Mouse (Mus musculus) c-Kit-positive CD71-positive TER-119-positive erythroid progenitor cells, embryonic 14.5 days (primary cell): ENCODE data around the gene Uprt.

Source experiments
- DNase-seq: peaks from one replicate; pipeline ENCODE4 v3.0.0-alpha.2; 2013; ENCODE audit warnings: low spot score

Uprt gene

GRCm38 (mm10) chrX:104482572-104483443 lies at the start of gene Uprt:
Gene Uprt, plus strand, starts transcription at chrX:104482818.
- peak; percentile 61 for DNase-seq

- DNase-seq = no peak
Measured at GRCm38 (mm10) chrX:104433456-104433855, 49.2 kb upstream of the Uprt start.

GRCm38 (mm10) chrX:104452433-104452832 lies 30.2 kb upstream of the Uprt start:
- DNase-seq = no peak

GRCm38 (mm10) chrX:104461755-104462154 lies 20.9 kb upstream of the Uprt start:
- DNase-seq = no peak

GRCm38 (mm10) chrX:104464376-104464775 lies 18.2 kb upstream of the Uprt start:
- no peak for DNase-seq

GRCm38 (mm10) chrX:104478041-104478440 lies 4.6 kb upstream of the Uprt start:
- no peak for DNase-seq

DNA sequence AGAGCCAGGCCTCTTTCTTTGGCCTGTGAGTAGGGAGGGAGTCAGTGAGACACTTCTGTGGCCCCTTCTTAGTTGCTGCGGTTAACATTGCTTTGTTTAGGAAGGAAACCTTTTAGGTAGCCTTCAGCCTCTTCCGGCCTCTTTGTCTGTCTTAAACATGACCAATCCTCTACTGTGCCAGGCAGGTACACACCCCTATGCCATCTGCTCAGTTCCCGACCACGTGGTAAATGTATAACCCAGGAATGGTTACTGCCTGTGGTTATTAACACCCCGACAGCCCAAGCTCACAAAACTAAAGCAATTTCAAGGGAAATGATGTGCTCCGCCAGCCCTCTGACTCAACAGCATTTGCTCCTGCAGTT lies 808 bp downstream of the Uprt start:
- DNase-seq = peak; percentile 25

GRCm38 (mm10) chrX:104485596-104485995 lies 3.0 kb downstream of the Uprt start:
- no peak for DNase-seq

- DNase-seq = no peak
Measured at GRCm38 (mm10) chrX:104488036-104488435, 5.4 kb downstream of the Uprt start.

DNA sequence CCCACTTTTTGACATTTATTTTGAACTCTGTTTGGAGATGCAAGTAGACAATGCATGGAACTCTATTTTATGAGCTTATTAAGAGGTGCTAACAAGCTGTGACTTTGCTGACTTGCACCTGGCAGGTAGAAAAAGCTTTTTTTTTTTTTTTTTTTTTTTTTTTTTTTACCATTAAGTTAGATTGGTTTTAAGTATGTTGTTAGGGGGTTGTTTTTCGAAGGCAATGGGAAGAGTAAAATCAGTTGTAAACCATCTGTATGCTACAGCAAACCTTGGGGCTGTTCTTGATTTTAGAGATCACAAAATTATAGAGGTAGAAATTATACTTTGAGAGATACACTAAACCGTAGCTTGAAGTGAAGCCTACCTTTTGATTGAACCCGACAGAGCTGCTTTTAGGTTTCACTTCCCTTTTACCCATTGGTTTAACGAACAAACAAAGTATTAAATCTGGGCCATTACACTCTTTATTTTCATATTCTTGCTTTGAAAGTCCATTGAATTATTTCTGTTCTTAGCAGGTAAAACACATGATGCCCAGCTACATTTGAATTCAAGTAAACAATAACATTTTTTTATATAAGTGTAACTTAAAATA lies 6.4 kb downstream of the Uprt start:
- DNase-seq = no peak

DNA sequence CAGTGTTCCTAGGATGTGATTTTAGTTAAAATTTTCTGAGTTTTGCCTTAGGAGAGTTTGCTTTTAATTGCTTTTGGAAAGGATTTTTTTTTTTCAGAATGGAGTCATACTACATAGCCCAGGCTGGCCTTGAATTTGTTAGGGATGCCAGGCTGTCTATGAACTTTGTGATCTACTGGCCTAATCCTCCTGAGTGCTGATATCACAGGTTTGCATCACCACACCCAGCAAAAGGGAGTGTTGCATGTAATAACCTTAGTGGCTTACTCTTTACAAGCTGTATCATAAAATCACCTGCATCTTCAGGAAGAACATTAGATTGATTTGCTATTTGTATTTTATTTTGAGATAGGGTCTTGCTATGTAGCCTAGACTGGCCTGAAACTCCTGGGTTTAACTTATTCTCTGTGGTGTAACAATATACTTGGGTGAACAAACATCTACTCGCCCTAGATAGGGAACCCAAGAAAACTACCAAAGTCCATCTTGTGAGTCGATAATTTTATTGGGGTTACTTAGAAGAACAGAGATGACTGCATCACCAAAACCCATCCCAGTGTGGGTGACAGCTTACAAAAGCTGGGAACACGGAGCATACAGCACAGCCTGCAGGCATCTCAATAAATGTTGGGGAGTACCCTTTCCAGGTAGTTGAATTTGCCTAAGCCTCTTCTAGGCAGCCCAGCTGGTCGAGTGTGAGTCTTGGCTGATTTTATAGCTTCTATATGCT lies 7.2 kb downstream of the Uprt start:
- no peak for DNase-seq

- DNase-seq = no peak
Measured at GRCm38 (mm10) chrX:104501765-104502164, 19.1 kb downstream of the Uprt start.

GRCm38 (mm10) chrX:104542635-104543034 lies 60.0 kb downstream of the Uprt start:
- peak; percentile 11 for DNase-seq

DNA sequence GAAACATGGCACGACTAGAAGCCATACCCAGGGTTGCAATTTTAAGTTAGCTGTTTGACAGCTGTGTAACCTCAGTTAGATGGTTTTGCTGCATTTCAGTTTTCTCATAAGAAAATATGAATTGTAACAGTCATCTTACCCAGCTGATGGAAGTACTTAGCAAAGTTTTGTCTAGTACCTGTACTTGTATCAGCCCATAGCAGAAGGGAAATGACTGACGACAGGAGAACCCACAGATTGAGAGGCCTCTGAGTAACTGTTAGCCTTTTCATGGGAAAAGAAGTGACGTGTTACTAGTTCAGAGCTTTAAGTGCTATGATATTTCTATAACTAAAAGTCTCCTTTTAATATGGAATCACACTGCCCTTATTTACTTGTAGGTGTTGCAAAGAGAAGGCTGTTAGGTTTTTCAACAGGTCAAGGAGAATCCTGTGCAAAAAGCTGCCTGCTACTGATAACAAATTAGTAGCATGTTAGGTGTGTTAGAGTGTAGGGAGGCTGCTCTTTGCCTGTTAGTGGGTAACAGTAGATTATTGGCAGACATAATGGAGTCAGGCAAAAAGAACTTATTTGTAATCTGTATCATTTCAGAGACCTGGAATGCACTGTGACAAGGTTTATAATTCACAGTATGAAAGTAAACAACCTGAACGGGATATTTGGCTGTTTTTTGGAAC lies 61.4 kb downstream of the Uprt start:
- DNase-seq = peak; percentile 42

DNA sequence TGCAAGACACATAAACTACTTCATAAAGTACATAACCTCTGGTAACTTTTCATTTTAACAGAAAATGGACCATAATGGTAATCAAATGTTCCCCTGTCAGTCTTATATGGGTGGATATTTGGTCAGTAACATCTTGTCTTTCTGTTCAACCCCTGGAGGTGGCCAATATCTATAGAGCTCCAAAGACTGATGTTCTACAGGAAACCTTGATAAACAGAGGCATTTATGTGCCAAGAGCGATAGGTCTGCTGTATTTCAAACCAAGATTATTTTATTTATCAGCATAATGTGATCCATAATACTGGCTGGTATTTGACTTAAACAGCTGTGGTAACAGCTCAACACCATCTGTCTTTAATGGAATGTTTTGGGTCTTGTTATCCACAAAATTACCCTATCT lies 62.7 kb downstream of the Uprt start:
- peak; percentile 30 for DNase-seq
